Mouse (Mus musculus) megakaryocyte, embryonic 14.5 days (primary cell): ENCODE results near the gene Gm49027. TPM values are rescaled to one million over a fixed set of nuclear protein-coding genes. Genes with fewer than 3 reads are reported as not detected.
"Not testable (repeated sequence)": the region's sequence is repeated elsewhere in the genome, so short reads cannot be mapped to it uniquely, and the experiment has no call there.

Experiments used
- H3K27me3 ChIP-seq: replicated peaks from 2 replicates; pipeline ENCODE3; 2012; ENCODE audit warnings: inconsistent platforms
- H3K36me3 ChIP-seq: replicated peaks from 2 replicates; pipeline ENCODE3; 2012; ENCODE audit warnings: low read length, inconsistent platforms, mixed read lengths
- H3K4me1 ChIP-seq: 2 replicates; pipeline ENCODE4 v1.6.1; 2012; ENCODE audit warnings: inconsistent platforms
- H3K4me3 ChIP-seq: replicated peaks from 2 replicates; pipeline ENCODE3; 2012; ENCODE audit warnings: moderate library complexity, mild to moderate bottlenecking, inconsistent platforms
- H3K9me3 ChIP-seq: 2 replicates; pipeline ENCODE4 v1.6.1; 2012; ENCODE audit warnings: inconsistent platforms
- FLI1 ChIP-seq: IDR thresholded peaks from 2 replicates; pipeline ENCODE4 v1.6.1; 2012; ENCODE audit warnings: low read length, inconsistent platforms, mixed read lengths
- GATA1 ChIP-seq: IDR thresholded peaks from 3 replicates; pipeline ENCODE4 v1.6.1; 2012; ENCODE audit warnings: mixed read lengths, low read length, inconsistent platforms, borderline replicate concordance
- polyA plus RNA-seq: library from polyadenylated mRNA; stranded (reverse); fragments of >175 nt; gene quantifications from 2 replicates; pipeline ENCODE4 v1.2.3, GENCODE M21; 2012; ENCODE audit warnings: low replicate concordance; ENCODE audit not compliant: insufficient read depth

The Gm49027 gene
- polyA plus RNA-seq, 1 experiment = not detected

DNA sequence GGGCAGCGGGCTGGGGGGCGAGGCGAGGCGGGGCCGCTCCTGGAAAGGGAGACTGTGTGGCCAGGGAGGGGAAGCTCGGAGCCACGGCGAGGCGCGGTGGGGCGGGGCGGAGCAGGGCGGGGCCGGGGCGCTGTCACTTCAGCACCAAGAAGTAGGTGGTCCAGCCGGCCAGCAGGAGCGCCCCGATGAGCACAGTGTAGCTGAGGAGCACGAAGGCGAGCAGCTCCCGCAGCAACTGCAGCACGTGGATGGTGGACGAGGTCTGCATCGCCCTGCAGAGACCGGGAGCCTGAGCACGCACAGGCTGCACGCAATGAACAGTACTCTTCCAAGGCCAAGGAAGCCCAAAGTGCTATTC lies 916 bp downstream of the Gm49027 start:
- no peak for TF ChIP-seq FLI1
- TF ChIP-seq GATA1 = no peak
- H3K9me3 ChIP-seq = no peaks in the 10 kb centered on the region
- H3K36me3 ChIP-seq = peaks cover 47% of the 10 kb centered on the region
- H3K4me3 ChIP-seq = peak overlapping the region; percentile 96
- no peaks in the 10 kb centered on the region for H3K27me3 ChIP-seq
- H3K4me1 ChIP-seq = peaks cover 29% of the 10 kb centered on the region

DNA sequence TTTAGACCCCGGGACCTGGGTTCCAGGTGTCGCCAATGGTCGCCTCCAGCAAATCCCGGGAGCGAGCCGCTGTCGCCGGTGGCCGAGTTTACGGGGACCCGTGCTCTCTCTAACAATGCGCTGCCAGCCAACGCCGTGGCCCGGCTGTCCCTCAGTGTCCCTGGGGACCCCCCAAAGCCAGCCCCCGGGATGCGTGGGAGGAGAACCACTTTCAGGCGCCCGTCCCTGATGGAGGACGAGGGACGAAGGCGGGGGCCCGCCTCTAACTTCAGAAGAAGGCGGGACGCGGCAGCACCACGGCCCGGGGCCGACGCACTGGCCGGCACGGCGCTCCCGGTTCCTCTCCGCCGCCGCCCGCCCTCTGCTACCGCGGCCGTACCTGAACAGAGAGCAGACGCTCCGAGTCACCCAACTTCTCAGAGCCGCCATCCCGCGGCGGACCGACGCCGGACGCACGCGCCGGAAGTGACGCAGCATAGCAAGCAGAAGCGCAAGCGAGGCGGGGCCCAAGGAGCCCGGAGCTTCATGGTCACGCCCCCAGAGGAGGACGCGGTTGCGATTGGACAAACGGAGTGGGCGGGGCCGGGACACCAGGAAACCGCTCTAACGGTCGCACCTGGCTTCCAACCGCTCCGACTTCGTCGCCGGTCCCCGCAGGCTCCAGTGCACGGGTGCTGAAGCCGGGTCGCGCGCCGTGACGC lies 1.4 kb downstream of the Gm49027 start, which contains the start of gene Diablo:
Gene Diablo, minus strand, starts transcription at position 485 of the 701 bp plus-strand sequence.
- Histone ChIP-seq H3K27me3 (no peaks in the 10 kb centered on the region), H3K36me3 (peaks cover 45% of the 10 kb centered on the region)
- TF ChIP-seq FLI1 = no peak
- no peak for TF ChIP-seq GATA1

DNA sequence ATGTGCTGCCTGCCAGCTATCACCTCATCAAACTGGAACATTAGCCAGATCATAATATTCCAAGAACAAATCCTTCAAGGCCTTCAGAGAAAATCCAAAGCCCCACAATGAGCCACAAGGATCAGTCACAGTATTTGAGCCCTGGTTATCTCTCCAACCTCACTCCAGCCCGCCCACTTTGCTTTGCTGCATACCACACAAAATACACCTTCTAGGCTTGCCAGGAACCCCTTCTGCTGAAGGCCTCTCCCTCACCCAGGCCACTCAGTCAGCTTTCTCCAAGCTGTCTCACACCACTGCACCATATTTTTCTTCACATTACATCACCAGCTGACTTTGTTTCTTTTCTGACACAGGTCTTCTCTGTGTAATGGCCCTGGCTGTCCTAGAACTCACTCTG lies 3.1 kb downstream of the Gm49027 start:
- H3K36me3 ChIP-seq = peaks cover 42% of the 10 kb centered on the region
- peaks cover 29% of the 10 kb centered on the region for H3K4me1 ChIP-seq
- TF ChIP-seq GATA1 = no peak
- no peak for TF ChIP-seq FLI1
- no peaks in the 10 kb centered on the region for H3K27me3 ChIP-seq
- H3K9me3 ChIP-seq = no peaks in the 10 kb centered on the region
- H3K4me3 ChIP-seq = no peak overlapping the region

More for the DNA sequence above, 1.4 kb downstream of the Gm49027 start, which contains the start of gene Diablo:
- H3K9me3 ChIP-seq = no peaks in the 10 kb centered on the region
- H3K4me3 ChIP-seq = peak within 1 kb of the TSS; percentile 96
- peaks cover 29% of the 10 kb centered on the region for H3K4me1 ChIP-seq

DNA sequence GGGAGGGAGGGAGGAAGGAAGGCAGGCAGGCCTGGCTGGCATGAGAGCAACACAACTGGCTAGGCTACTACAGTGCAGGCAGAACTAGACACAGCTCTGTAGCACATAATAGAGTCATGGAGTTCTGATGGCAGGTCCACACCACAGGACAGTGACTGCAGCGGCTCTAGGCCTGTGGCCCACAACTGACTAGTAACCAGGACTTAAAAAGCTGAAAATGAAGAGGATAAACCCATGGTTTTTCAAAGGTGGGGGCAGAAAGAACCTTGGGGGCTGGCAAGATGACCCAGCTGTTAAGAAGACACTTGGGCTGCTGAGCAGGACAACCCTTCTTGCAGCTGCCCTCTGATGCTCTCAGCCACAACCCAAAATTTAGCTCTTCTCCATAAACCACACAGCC lies 3.7 kb downstream of the Gm49027 start:
- peaks cover 29% of the 10 kb centered on the region for H3K4me1 ChIP-seq
- TF ChIP-seq GATA1 (no peak), FLI1 (no peak)
- H3K27me3 ChIP-seq = no peaks in the 10 kb centered on the region
- H3K9me3 ChIP-seq = no peaks in the 10 kb centered on the region
- peaks cover 42% of the 10 kb centered on the region for H3K36me3 ChIP-seq
- H3K4me3 ChIP-seq = no peak overlapping the region

DNA sequence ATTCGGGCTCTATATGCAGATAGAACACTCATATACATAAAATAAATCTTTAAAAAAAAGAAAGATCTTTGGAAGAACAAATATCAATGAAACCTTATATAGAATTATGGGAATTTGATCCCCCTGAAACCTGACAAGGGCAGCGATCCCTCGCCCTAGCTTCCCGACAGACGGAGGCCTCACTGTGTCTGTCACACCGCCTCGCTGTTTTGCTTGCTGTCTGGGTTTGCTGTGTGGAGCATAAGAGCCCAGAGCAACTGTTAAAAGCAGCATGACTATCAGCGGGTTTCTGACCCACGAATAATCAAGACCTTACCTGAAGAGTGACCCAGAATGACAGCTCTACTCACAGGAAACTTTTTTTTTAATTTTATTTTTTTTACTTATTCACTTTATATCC lies 4.6 kb downstream of the Gm49027 start:
- no peak for TF ChIP-seq FLI1
- TF ChIP-seq GATA1 = no peak
- no peak overlapping the region for H3K4me3 ChIP-seq
- H3K36me3 ChIP-seq = peaks cover 42% of the 10 kb centered on the region
- H3K27me3 ChIP-seq = no peaks in the 10 kb centered on the region
- H3K4me1 ChIP-seq = peaks cover 29% of the 10 kb centered on the region
- H3K9me3 ChIP-seq = no peaks in the 10 kb centered on the region

DNA sequence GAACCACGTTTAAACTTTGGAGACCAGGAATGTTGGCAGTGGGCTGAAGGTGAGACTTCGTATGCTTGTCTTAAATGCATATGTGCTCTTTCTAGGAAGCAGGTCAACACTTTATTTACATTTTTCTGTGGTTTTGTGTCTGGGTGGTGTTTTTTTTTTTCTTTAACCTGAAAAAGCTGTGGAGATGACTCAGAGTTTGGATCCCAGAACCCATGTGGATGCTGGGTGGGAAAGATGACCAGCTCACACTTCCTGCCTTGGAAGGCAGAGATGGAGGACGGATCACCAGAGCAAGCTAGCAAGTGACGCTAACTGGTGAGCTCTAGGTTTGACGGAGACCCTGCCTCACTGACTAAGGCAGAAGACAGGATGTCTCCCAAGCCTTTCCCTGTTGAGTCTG lies 10.4 kb downstream of the Gm49027 start:
- TF ChIP-seq FLI1 (no peak), GATA1 (no peak)
- Histone ChIP-seq H3K9me3 (no peaks in the 10 kb centered on the region), H3K4me3 (no peak overlapping the region), H3K4me1 (peaks cover 11% of the 10 kb centered on the region), H3K27me3 (peaks cover 11% of the 10 kb centered on the region), H3K36me3 (peaks cover 50% of the 10 kb centered on the region)

DNA sequence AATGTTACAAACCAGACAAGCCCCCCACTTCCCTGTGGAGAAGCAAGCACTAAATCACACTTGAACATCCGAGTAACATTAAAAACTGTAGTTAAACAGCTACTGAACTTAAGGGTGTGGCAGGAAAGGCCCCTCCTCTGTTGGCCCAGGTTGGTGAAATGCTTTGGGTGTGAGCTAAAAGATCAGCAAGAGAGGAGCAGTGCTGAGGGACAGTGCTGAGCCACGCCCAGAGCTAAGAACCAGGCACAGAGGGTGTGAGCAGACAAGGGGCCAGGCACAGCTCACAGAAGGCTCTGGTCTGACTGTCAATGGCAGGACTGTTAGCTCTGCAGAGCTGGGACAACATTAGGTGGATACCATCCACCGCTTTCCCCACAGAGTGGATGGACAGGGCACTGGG lies 13.2 kb downstream of the Gm49027 start:
- Histone ChIP-seq H3K27me3 (peaks cover 39% of the 10 kb centered on the region), H3K9me3 (no peaks in the 10 kb centered on the region), H3K36me3 (peaks cover 28% of the 10 kb centered on the region), H3K4me1 (peaks cover 29% of the 10 kb centered on the region), H3K4me3 (no peak overlapping the region)
- TF ChIP-seq FLI1 (no peak), GATA1 (no peak)

DNA sequence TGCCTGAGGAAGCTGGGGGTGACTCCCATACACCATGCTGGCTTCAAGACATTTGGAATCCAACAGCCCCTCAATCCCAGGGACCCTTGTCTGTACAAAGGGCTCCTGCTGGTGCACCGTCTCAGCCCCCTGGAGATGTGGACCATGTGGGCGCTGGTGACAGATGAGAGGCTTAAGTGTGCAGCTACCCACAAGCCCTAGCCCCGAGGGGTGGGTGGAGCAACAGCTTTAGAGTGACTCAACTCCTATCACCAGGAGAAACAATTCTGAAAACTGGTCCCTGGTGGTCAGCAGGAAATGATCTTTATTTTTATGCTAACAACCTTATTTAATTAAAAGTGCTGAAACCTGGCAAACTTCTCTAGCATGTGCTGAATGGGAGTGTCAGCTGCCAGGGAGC lies 13.9 kb downstream of the Gm49027 start:
- Histone ChIP-seq H3K4me1 (peaks cover 29% of the 10 kb centered on the region), H3K36me3 (peaks cover 22% of the 10 kb centered on the region), H3K27me3 (peaks cover 44% of the 10 kb centered on the region)
- not testable (repeated sequence) for H3K4me3 ChIP-seq, H3K9me3 ChIP-seq

DNA sequence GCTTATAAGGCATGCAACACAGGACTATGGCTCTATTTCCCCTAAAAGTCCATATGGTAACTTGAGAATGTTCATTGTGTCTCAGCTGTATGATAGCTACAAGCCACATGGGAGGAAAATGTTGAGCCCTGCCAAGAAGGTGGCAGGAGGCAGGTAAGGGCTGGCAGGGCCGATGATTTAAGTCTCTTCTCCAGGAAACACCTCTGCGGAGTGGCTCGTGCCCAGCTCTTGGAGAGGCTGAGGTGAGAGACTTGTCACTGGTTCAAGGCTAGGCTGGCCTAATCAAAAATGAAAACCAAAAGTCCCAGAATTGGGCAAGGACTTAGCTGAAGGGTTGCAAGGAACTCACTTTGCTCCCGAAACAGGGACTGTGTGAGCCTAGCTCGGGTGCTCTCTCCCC lies 15.1 kb downstream of the Gm49027 start, which contains the start of gene B3gnt4:
Gene B3gnt4, plus strand, starts transcription at position 301 of the 400 bp plus-strand sequence.
- TF ChIP-seq GATA1 (no peak), FLI1 (no peak)
- Histone ChIP-seq H3K27me3 (peaks cover 50% of the 10 kb centered on the region), H3K4me3 (no peak within 1 kb of the TSS), H3K36me3 (peaks cover 16% of the 10 kb centered on the region), H3K9me3 (no peaks in the 10 kb centered on the region), H3K4me1 (peaks cover 29% of the 10 kb centered on the region)

DNA sequence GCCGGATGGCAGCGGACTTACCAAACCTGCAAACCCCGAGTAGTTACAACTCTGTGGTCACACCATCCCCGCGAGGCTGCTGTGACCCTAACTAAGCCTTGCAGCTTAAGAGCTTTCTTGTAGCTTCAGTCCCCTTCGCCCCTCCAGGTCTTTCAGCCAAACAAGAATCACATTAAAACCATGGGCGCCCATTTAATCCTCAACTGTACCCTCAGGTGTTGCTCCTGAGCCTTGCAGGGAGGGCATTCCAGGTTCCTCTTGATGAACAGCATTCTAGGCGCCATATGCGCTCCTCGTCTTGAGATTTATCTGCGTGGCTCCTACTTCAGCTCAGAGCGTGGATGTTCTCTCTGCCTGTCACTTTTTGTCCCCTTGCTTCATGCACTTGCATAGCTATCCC lies 16.4 kb downstream of the Gm49027 start:
- H3K27me3 ChIP-seq = peaks cover 58% of the 10 kb centered on the region
- peaks cover 23% of the 10 kb centered on the region for H3K4me1 ChIP-seq
- peaks cover 14% of the 10 kb centered on the region for H3K36me3 ChIP-seq
- TF ChIP-seq FLI1 (no peak), GATA1 (no peak)
- no peaks in the 10 kb centered on the region for H3K9me3 ChIP-seq
- H3K4me3 ChIP-seq = peak overlapping the region; percentile 90
